Mouse (Mus musculus): ENCODE results near the gene Wdr19. TPM values are rescaled to one million over a fixed set of nuclear protein-coding genes. Genes with fewer than 3 reads are reported as not detected.

Wdr19 gene
- polyA plus RNA-seq (2015; fragmentation: Nextera tagmentation; extraction: Ambion mirVana) = 8.6 and 9.3 TPM in 2 replicates

DNA sequence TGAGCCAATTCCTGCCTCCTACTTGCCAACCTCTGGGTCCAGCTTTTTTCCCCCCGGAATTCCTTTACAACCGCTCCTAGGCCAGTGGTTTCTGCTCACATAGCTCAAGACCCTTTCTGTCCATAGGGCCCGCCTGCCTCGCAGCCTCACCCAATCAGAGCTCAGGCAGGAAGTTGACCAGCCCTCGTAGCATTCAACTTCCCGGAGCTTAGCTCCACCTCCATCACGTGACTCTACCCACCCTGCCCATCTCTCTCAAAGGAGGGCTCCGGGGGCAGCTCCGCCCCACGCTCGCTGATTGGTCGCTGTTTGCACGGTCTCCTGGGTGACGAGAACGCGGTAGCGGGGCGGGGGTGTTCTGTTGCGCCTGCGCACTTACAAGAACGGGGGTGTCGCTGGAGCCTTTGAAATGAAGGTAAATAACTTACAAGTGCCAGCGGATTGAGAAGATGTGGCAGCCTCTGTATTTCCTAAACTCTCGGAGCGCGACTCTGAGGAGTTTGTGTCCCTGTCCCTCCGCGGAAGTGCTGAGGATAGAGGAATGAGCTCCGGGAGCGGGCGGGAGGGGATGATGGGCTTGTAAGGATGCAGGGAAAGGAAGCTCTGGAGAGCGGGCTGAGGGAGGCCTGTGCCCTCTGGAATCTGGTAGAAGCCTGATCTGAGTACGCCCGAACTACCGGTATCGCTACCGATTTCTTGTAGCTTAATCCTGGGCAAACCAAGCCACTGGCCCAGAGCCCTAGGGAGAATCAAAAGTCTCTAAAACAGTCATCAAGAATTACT, at the start of gene Wdr19:
TSS of gene Wdr19 (plus strand) at position 351 of the 783 bp plus-strand sequence.
- H3K9me3 ChIP-seq (ENCODE audit: low read length) = no peaks in the 10 kb centered on the region
- H3K4me1 ChIP-seq (ENCODE audit: insufficient read depth, low read depth, low read length) = no peaks in the 10 kb centered on the region
- DNase-seq (ENCODE audit: low spot score) (peak; percentile 100), ATAC-seq (peak; percentile 99)
- no peaks in the 10 kb centered on the region for H3K36me3 ChIP-seq (ENCODE audit: insufficient read depth, low read length)
- no peaks in the 10 kb centered on the region for H3K27me3 ChIP-seq (replicated peaks; ENCODE audit: insufficient read depth, low read length)
- peak within 1 kb of the TSS; percentile 69 for H3K4me2 ChIP-seq (replicated peaks; ENCODE audit: low read depth, low read length)
- peak within 1 kb of the TSS; percentile 64 for H3K4me3 ChIP-seq (ENCODE audit: low read depth, low read length)
- TF ChIP-seq EP300 (IDR thresholded peaks at IDR 0.05) = no peak
- TF ChIP-seq CTCF (IDR thresholded peaks at IDR 0.05) = no peak
- 1% methylated on average over 37 of the region's 37 CpGs for WGBS
- peak within 1 kb of the TSS; percentile 47; the same call in 1 of the 2 replicates for H3K9ac ChIP-seq (replicated peaks; ENCODE audit: low read depth)
- peak within 1 kb of the TSS; percentile 79 for H3K27ac ChIP-seq (ENCODE audit: low read length)

DNA sequence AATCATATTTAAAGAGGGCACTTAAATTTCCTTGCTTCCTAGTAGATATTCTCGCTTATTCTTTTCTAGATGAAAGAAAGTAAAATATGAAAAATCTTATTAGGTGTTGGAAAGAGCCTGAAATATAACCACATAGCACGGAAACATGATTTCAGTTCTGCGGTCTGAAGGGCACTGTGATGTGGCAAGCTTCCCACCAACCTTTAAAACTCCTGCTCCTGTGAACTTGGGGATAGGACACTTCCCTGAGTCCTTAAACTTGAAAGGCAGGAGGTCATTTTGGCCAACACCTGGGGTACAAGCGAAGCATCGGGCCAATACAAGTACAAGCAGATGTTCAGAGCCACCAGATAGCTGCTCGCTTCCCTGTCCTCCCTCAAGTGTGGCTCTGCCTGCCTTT, 49.8 kb upstream of the Wdr19 start:
- ATAC-seq (no peak), DNase-seq (ENCODE audit: low spot score) (no peak)
- 90% methylated on average over 6 of the region's 6 CpGs for WGBS
- Histone ChIP-seq H3K9me3 (ENCODE audit: low read length) (no peaks in the 10 kb centered on the region), H3K27ac (ENCODE audit: low read length) (no peak overlapping the region), H3K27me3 (replicated peaks; ENCODE audit: insufficient read depth, low read length) (no peaks in the 10 kb centered on the region), H3K9ac (replicated peaks; ENCODE audit: low read depth) (no peak overlapping the region), H3K4me2 (replicated peaks; ENCODE audit: low read depth, low read length) (no peak overlapping the region), H3K36me3 (ENCODE audit: insufficient read depth, low read length) (peaks cover 4% of the 10 kb centered on the region; the same call in 1 of the 2 replicates), H3K4me1 (ENCODE audit: insufficient read depth, low read depth, low read length) (no peaks in the 10 kb centered on the region), H3K4me3 (ENCODE audit: low read depth, low read length) (no peak overlapping the region)
- no peak for TF ChIP-seq CTCF (IDR thresholded peaks at IDR 0.05)
- TF ChIP-seq EP300 (IDR thresholded peaks at IDR 0.05) = no peak

DNA sequence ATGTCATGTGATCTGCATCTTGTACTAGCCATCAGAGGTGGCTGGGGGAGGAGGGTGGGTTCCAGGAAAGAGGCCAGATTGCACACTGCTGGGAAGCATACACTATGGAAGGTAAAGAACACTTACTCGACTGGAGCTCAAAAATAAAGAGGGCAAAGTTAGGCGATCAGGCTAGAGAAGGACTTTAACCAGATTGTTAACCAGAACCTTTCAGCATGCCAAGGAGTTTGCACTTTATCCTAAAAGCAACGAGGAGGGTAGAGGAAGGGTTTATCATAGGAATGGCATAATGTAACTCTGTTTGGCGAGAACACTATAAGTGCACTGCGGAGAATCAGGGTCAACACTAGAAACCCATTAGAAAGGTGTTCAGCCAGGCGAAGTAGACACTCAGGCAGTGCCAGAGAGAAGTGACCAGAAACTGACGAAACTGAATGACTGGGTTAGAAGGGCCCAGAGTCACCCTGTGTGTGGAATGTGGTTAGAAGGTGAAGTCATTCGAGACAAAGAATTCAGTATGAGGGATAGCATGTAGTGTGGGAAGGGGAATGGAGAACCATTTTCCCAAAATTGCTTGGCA, 49.0 kb upstream of the Wdr19 start:
- ATAC-seq (peak; percentile 94), DNase-seq (ENCODE audit: low spot score) (peak; percentile 72)
- H3K9ac ChIP-seq (replicated peaks; ENCODE audit: low read depth) = no peak overlapping the region
- TF ChIP-seq EP300 (IDR thresholded peaks at IDR 0.05) (peak; percentile 67), CTCF (IDR thresholded peaks at IDR 0.05) (no peak)
- 63% methylated on average over 8 of the region's 8 CpGs for WGBS
- no peak overlapping the region for H3K27ac ChIP-seq (ENCODE audit: low read length)
- H3K36me3 ChIP-seq (ENCODE audit: insufficient read depth, low read length) = no peaks in the 10 kb centered on the region; the same call in 1 of the 2 replicates
- no peaks in the 10 kb centered on the region for H3K9me3 ChIP-seq (ENCODE audit: low read length)
- H3K4me3 ChIP-seq (ENCODE audit: low read depth, low read length) = no peak overlapping the region
- H3K27me3 ChIP-seq (replicated peaks; ENCODE audit: insufficient read depth, low read length) = no peaks in the 10 kb centered on the region
- no peaks in the 10 kb centered on the region for H3K4me1 ChIP-seq (ENCODE audit: insufficient read depth, low read depth, low read length)
- no peak overlapping the region for H3K4me2 ChIP-seq (replicated peaks; ENCODE audit: low read depth, low read length)

DNA sequence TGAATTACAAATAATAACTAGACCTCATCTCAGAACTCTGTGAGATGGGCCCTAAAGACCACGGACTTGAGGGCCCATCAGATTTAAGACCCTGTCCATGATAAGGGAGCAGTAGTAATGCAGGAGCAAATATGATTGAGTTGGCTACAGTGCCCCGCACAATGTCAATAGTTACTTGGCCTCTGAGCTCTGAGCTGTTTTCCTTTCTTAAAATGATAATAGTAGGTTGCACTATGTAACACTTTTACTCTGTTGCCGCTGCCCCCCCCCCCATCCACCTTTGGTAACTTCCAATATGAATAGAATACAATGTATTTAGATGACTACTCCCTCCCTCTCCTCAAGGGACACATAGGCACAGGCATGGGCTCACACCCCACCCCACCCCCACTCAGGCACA, 48.2 kb upstream of the Wdr19 start:
- Histone ChIP-seq H3K4me3 (ENCODE audit: low read depth, low read length) (no peak overlapping the region), H3K27me3 (replicated peaks; ENCODE audit: insufficient read depth, low read length) (no peaks in the 10 kb centered on the region), H3K36me3 (ENCODE audit: insufficient read depth, low read length) (no peaks in the 10 kb centered on the region; the same call in 1 of the 2 replicates), H3K9me3 (ENCODE audit: low read length) (no peaks in the 10 kb centered on the region), H3K27ac (ENCODE audit: low read length) (no peak overlapping the region), H3K4me2 (replicated peaks; ENCODE audit: low read depth, low read length) (no peak overlapping the region), H3K9ac (replicated peaks; ENCODE audit: low read depth) (no peak overlapping the region), H3K4me1 (ENCODE audit: insufficient read depth, low read depth, low read length) (no peaks in the 10 kb centered on the region)
- ATAC-seq (no peak), DNase-seq (ENCODE audit: low spot score) (no peak)
- 84% methylated on average over 3 of the region's 3 CpGs for WGBS
- TF ChIP-seq CTCF (IDR thresholded peaks at IDR 0.05) = no peak
- TF ChIP-seq EP300 (IDR thresholded peaks at IDR 0.05) = no peak

DNA sequence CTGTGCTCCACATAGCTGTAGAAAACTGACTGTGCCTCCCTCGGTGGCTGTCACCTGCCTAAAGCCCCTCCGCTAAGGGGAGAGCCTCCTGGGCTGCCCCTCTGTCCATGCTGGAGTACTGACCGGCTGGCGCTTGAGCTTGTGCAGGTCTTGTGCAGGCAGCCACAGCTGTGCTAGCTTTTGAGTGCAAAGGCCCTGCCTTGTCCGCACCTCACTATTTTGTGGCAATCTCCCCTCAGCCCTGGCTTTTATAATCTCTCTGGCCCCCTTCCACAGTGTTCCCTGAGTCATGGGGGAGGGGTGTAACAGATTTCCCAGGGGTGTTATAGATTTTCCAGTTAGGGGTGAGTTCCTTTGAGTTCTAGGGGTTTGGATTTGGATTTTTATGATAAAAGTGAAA, 47.7 kb upstream of the Wdr19 start:
- TF ChIP-seq CTCF (IDR thresholded peaks at IDR 0.05) = no peak
- no peak for TF ChIP-seq EP300 (IDR thresholded peaks at IDR 0.05)
- Histone ChIP-seq H3K36me3 (ENCODE audit: insufficient read depth, low read length) (no peaks in the 10 kb centered on the region; the same call in 1 of the 2 replicates), H3K4me3 (ENCODE audit: low read depth, low read length) (no peak overlapping the region), H3K27ac (ENCODE audit: low read length) (no peak overlapping the region), H3K4me1 (ENCODE audit: insufficient read depth, low read depth, low read length) (no peaks in the 10 kb centered on the region), H3K27me3 (replicated peaks; ENCODE audit: insufficient read depth, low read length) (no peaks in the 10 kb centered on the region), H3K9me3 (ENCODE audit: low read length) (no peaks in the 10 kb centered on the region), H3K4me2 (replicated peaks; ENCODE audit: low read depth, low read length) (no peak overlapping the region), H3K9ac (replicated peaks; ENCODE audit: low read depth) (no peak overlapping the region)
- 88% methylated on average over 5 of the region's 5 CpGs for WGBS
- DNase-seq (ENCODE audit: low spot score) = no peak
- ATAC-seq = no peak

DNA sequence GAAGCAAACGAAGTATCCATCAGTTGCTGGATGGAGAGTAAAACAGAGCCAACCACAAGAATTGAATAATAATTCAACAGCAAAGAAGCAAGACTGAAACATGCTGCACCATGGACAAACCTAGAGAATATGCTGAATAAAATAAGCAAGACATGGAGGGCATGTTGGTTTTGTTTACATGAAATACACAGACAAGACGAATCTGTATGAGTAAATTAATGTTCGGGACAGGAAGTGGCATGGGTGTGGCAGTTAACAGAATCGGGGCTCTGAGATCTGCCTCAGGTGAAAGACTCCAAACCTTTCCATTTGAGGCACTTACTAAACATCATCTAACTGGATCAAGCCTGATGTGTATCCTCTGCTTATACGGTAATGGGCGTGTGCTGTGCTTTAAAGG, 45.2 kb upstream of the Wdr19 start:
- H3K4me3 ChIP-seq (ENCODE audit: low read depth, low read length) = no peak overlapping the region

More for the DNA sequence above, 45.2 kb upstream of the Wdr19 start:
- no peaks in the 10 kb centered on the region for H3K9me3 ChIP-seq (ENCODE audit: low read length)
- ATAC-seq (no peak), DNase-seq (ENCODE audit: low spot score) (no peak)
- no peaks in the 10 kb centered on the region for H3K27me3 ChIP-seq (replicated peaks; ENCODE audit: insufficient read depth, low read length)
- H3K27ac ChIP-seq (ENCODE audit: low read length) = no peak overlapping the region
- WGBS = 70% methylated on average over 6 of the region's 6 CpGs
- no peak overlapping the region for H3K4me2 ChIP-seq (replicated peaks; ENCODE audit: low read depth, low read length)
- no peaks in the 10 kb centered on the region for H3K36me3 ChIP-seq (ENCODE audit: insufficient read depth, low read length)
- no peaks in the 10 kb centered on the region for H3K4me1 ChIP-seq (ENCODE audit: insufficient read depth, low read depth, low read length)
- no peak overlapping the region for H3K9ac ChIP-seq (replicated peaks; ENCODE audit: low read depth)
- no peak for TF ChIP-seq EP300 (IDR thresholded peaks at IDR 0.05)
- TF ChIP-seq CTCF (IDR thresholded peaks at IDR 0.05) = no peak

Data from lung, postnatal 0 days (tissue).